In genomic region chr9:51487840-51488239, GRCm38 (mm10) we compare ENCODE assay signal across 25 mouse cellular contexts.
DNase-seq lines count a peak whose midpoint lies in the region; ATAC-seq and TF ChIP-seq lines count a peak whose summit lies in the region.
"Had no signal": no experiment of that assay in that cellular context is flagged by ENCODE, and none has a peak within 500 bp of the region (broad histone marks: within the 10 kb centered on the region; RNA-seq: fewer than 3 reads in every experiment).

No protein-coding gene starts in this region.

- 47% methylated on average over 3 of the region's 3 CpGs for WGBS in heart, embryonic 12.5 days
- WGBS in lung, embryonic 14.5 days = 40% methylated on average over 3 of the region's 3 CpGs
- WGBS in lung, adult 2 months = 24% methylated on average over 3 of the region's 3 CpGs

- DNase-seq in heart, adult 11 months = peak; percentile 86
- peak; percentile 30 for DNase-seq in lung, embryonic 14.5 days
- no peak for DNase-seq in lung, adult 2 months
- DNase-seq in 3T3-L1 (ENCODE audit: low read depth, low spot score) = peak; percentile 44
- peak; percentile 20 for DNase-seq in brain, embryonic 14.5 days (ENCODE audit: low read depth)
- DNase-seq in gastrocnemius, adult 8-10 months (ENCODE audit: low spot score in 2 of 2) = no peak
- DNase-seq: adrenal gland, adult 8-10 months; cerebellum, adult 18-20 months; cerebellum, postnatal 36 days; embryo, embryonic 11 days; gastrocnemius, postnatal 10 days; kidney, adult 11 months; kidney, postnatal 4 days; retina, postnatal 1 day had no signal

- no peak overlapping the region for H3K4me3 ChIP-seq in heart, embryonic 12.5 days
- no peak overlapping the region for H3K4me3 ChIP-seq in lung, embryonic 14.5 days (ENCODE audit: low read depth, low read length)
- H3K4me3 ChIP-seq in lung, adult 2 months (replicated peaks; ENCODE audit: extremely low read depth, low read depth, low read length) = no peak overlapping the region
- H3K4me3 ChIP-seq: embryonic facial prominence, embryonic 15.5 days; forebrain, embryonic 15.5 days; heart, embryonic 15.5 days; kidney, embryonic 15.5 days; limb, embryonic 15.5 days; midbrain, embryonic 15.5 days; neural tube, embryonic 13.5 days; stomach, embryonic 15.5 days had no signal

- H3K27me3 ChIP-seq in heart, embryonic 12.5 days (replicated peaks) = no peaks in the 10 kb centered on the region
- H3K27me3 ChIP-seq in lung, embryonic 14.5 days (ENCODE audit: insufficient read depth, low read length) = no peaks in the 10 kb centered on the region
- H3K27me3 ChIP-seq: embryonic facial prominence, embryonic 15.5 days; forebrain, embryonic 15.5 days; heart, embryonic 15.5 days; kidney, embryonic 15.5 days; limb, embryonic 15.5 days; midbrain, embryonic 15.5 days; neural tube, embryonic 13.5 days; stomach, embryonic 15.5 days had no signal

- no peak for TF ChIP-seq CTCF in lung, embryonic 14.5 days (IDR thresholded peaks at IDR 0.05; ENCODE audit: low read depth)
- no peak for TF ChIP-seq CTCF in lung, adult 2 months (IDR thresholded peaks at IDR 0.05; ENCODE audit: insufficient read depth, low read length)
- TF ChIP-seq CTCF in brain, embryonic 14.5 days (IDR thresholded peaks at IDR 0.05; ENCODE audit: borderline replicate concordance, extremely low read depth, insufficient read depth, insufficient read length) = no peak

- H3K36me3 ChIP-seq in heart, embryonic 12.5 days = no peaks in the 10 kb centered on the region
- H3K36me3 ChIP-seq in lung, embryonic 14.5 days (ENCODE audit: insufficient read depth) = no peaks in the 10 kb centered on the region
- H3K36me3 ChIP-seq: embryonic facial prominence, embryonic 15.5 days; forebrain, embryonic 15.5 days; heart, embryonic 15.5 days; kidney, embryonic 15.5 days; limb, embryonic 15.5 days; midbrain, embryonic 15.5 days; neural tube, embryonic 13.5 days; stomach, embryonic 15.5 days had no signal

- ATAC-seq in heart, embryonic 12.5 days (ENCODE audit: insufficient number of reproducible peaks, low FRiP score) = no peak
- no peak for ATAC-seq in lung, embryonic 14.5 days (ENCODE audit: insufficient read depth)
- ATAC-seq: forebrain, embryonic 15.5 days; hindbrain, postnatal 0 days; midbrain, embryonic 15.5 days had no signal

- peaks cover 4% of the 10 kb centered on the region for H3K9me3 ChIP-seq in heart, embryonic 12.5 days (replicated peaks)
- no peaks in the 10 kb centered on the region for H3K9me3 ChIP-seq in lung, embryonic 14.5 days (ENCODE audit: low read depth, low read length)
- H3K9me3 ChIP-seq: embryonic facial prominence, embryonic 15.5 days; forebrain, embryonic 15.5 days; heart, embryonic 15.5 days; limb, embryonic 15.5 days; midbrain, embryonic 15.5 days; neural tube, embryonic 13.5 days; stomach, embryonic 15.5 days had no signal

- no peak overlapping the region for H3K9ac ChIP-seq in heart, embryonic 12.5 days
- H3K9ac ChIP-seq in lung, embryonic 14.5 days = no peak overlapping the region
- H3K9ac ChIP-seq: embryonic facial prominence, embryonic 15.5 days; forebrain, embryonic 15.5 days; heart, embryonic 15.5 days; kidney, embryonic 15.5 days; limb, embryonic 15.5 days; liver, embryonic 14.5 days; midbrain, embryonic 15.5 days; neural tube, embryonic 13.5 days; stomach, embryonic 15.5 days had no signal

- no peak overlapping the region for H3K27ac ChIP-seq in heart, embryonic 12.5 days (ENCODE audit: poor library complexity, severe bottlenecking)
- no peak overlapping the region for H3K27ac ChIP-seq in lung, embryonic 14.5 days (ENCODE audit: low read depth)
- H3K27ac ChIP-seq: embryonic facial prominence, embryonic 15.5 days; forebrain, embryonic 15.5 days; heart, embryonic 15.5 days; hindbrain, postnatal 0 days; kidney, embryonic 15.5 days; limb, embryonic 15.5 days; liver, embryonic 14.5 days; midbrain, embryonic 15.5 days; neural tube, embryonic 13.5 days; stomach, embryonic 15.5 days had no signal

- H3K4me1 ChIP-seq in heart, embryonic 12.5 days (replicated peaks) = no peaks in the 10 kb centered on the region
- H3K4me1 ChIP-seq in lung, embryonic 14.5 days (ENCODE audit: insufficient read depth) = no peaks in the 10 kb centered on the region
- H3K4me1 ChIP-seq in lung, adult 2 months (ENCODE audit: control insufficient read depth, insufficient read depth, low read length) = no peaks in the 10 kb centered on the region
- H3K4me1 ChIP-seq: embryonic facial prominence, embryonic 15.5 days; forebrain, embryonic 15.5 days; heart, embryonic 15.5 days; kidney, embryonic 15.5 days; midbrain, embryonic 15.5 days; neural tube, embryonic 13.5 days; stomach, embryonic 15.5 days had no signal

- no peak for TF ChIP-seq POLR2A in lung, adult 2 months (IDR thresholded peaks at IDR 0.05; ENCODE audit: borderline replicate concordance, extremely low read depth, low read depth, low read length)
- no peak for TF ChIP-seq POLR2A in brain, embryonic 14.5 days (IDR thresholded peaks at IDR 0.05; ENCODE audit: borderline replicate concordance, extremely low read depth, insufficient read depth, insufficient read length, poor library complexity, severe bottlenecking)

- H3K4me2 ChIP-seq in heart, embryonic 12.5 days = no peak overlapping the region
- H3K4me2 ChIP-seq in lung, embryonic 14.5 days = no peak overlapping the region
- H3K4me2 ChIP-seq: embryonic facial prominence, embryonic 15.5 days; forebrain, embryonic 15.5 days; heart, embryonic 15.5 days; kidney, embryonic 15.5 days; limb, embryonic 15.5 days; midbrain, embryonic 15.5 days; neural tube, embryonic 13.5 days; stomach, embryonic 15.5 days had no signal

Comparison
In these comparisons a context has a peak if more than half of its experiments do, and no peak if none do; other contexts are left out.
1. DNase-seq: peak in heart, adult 11 months (single experiment), lung, embryonic 14.5 days (single experiment), 3T3-L1 (single experiment) and brain, embryonic 14.5 days (single experiment); none in lung, adult 2 months (single experiment) and gastrocnemius, adult 8-10 months (0 of 2).